Mouse (Mus musculus) megakaryocyte, embryonic 14.5 days (primary cell): ENCODE results near the gene Fut7.

ENCODE experiments used
- FLI1 ChIP-seq: IDR thresholded peaks from 2 replicates; pipeline ENCODE4 v1.6.1; 2012; ENCODE audit warnings: low read length, inconsistent platforms, mixed read lengths
- GATA1 ChIP-seq: IDR thresholded peaks from 3 replicates; pipeline ENCODE4 v1.6.1; 2012; ENCODE audit warnings: mixed read lengths, low read length, inconsistent platforms, borderline replicate concordance

- TF ChIP-seq GATA1 (no peak), FLI1 (no peak)
These were observed 35.8 kb downstream of the Fut7 start for GRCm38 (mm10) chr2:25458911-25459310.
